Mouse (Mus musculus) ES-E14 (cell line): ENCODE measurements around the gene Pnma1. TPM values are rescaled to one million over a fixed set of nuclear protein-coding genes. Genes with fewer than 3 reads are reported as not detected.
A peak's percentile ranks its signal among the peaks of the same experiment; 100 is the strongest.

Experiments used
- DNase-seq: peaks from one replicate; pipeline ENCODE4 v3.0.0-alpha.2; 2013; ENCODE audit warnings: low read depth, low spot score
- H3K27ac ChIP-seq: 2 replicates; pipeline ENCODE4 v1.5.1; 2012; ENCODE audit warnings: low read depth, mild to moderate bottlenecking, low read length, moderate library complexity, mixed read lengths; ENCODE audit not compliant: poor library complexity, insufficient read depth, severe bottlenecking
- H3K36me3 ChIP-seq: 2 replicates; pipeline ENCODE4 v1.6.1; 2012; ENCODE audit warnings: mild to moderate bottlenecking, low read length, moderate library complexity, mixed read lengths; ENCODE audit not compliant: control insufficient read depth, poor library complexity, insufficient read depth, severe bottlenecking
- H3K4me1 ChIP-seq, 2 experiments: fragments of 150-350 bp in 1 of 2; sonication (generic) in 1 of 2; 2 replicates each; pipeline ENCODE4 v1.6.1; 2012; ENCODE audit warnings: low read length in 2 of 2, mild to moderate bottlenecking in 1 of 2, mixed read lengths in 1 of 2; ENCODE audit not compliant: control insufficient read depth in 2 of 2, insufficient read depth in 2 of 2, poor library complexity in 1 of 2
- H3K4me3 ChIP-seq, 2 experiments: fragments of 150-350 bp in 1 of 2; sonication (generic) in 1 of 2; 2 replicates each; pipeline ENCODE4 v1.5.1; 2012; ENCODE audit warnings: low read length in 2 of 2, low read depth in 1 of 2, mild to moderate bottlenecking in 1 of 2, mixed read lengths in 1 of 2; ENCODE audit not compliant: insufficient read depth in 1 of 2, poor library complexity in 1 of 2, severe bottlenecking in 1 of 2
- H3K9ac ChIP-seq: 2 replicates; pipeline ENCODE4 v1.6.1; 2012; ENCODE audit warnings: low read depth, mild to moderate bottlenecking, low read length, mixed read lengths; ENCODE audit not compliant: poor library complexity, insufficient read depth, severe bottlenecking
- H3K9me3 ChIP-seq: fragments of 150-350 bp; sonication (generic); 2 replicates; pipeline ENCODE4 v1.6.1; 2012; ENCODE audit warnings: low read depth, mild to moderate bottlenecking, low read length; ENCODE audit not compliant: control insufficient read depth, insufficient read depth
- CHD2 ChIP-seq: IDR thresholded peaks from 2 replicates; pipeline ENCODE4 v1.6.1; 2014; ENCODE audit warnings: mild to moderate bottlenecking, low read depth, low read length, inconsistent platforms
- HCFC1 ChIP-seq: IDR thresholded peaks from 2 replicates; pipeline ENCODE4 v1.6.1; 2012; ENCODE audit warnings: low read length, inconsistent platforms, borderline replicate concordance; ENCODE audit not compliant: insufficient read depth
- MAFK ChIP-seq: IDR thresholded peaks from 2 replicates; pipeline ENCODE4 v1.6.1; 2014; ENCODE audit warnings: mild to moderate bottlenecking, low read depth, low read length, inconsistent platforms; ENCODE audit not compliant: insufficient read depth
- ZC3H11A ChIP-seq: IDR thresholded peaks from 2 replicates; pipeline ENCODE4 v1.6.1; 2012; ENCODE audit warnings: low read depth, mild to moderate bottlenecking, inconsistent platforms, low read length, borderline replicate concordance
- ZNF384 ChIP-seq: IDR thresholded peaks from 2 replicates; pipeline ENCODE4 v1.6.1; 2012; ENCODE audit warnings: low read depth, low read length, inconsistent platforms
- in situ Hi-C, 2 experiments: fragments of 600-800 bp; cut with MboI; formaldehyde crosslinking; loops; one replicate each; pipeline ENCODE4 v1.15.1; 2025; ENCODE audit warnings: low sequenced_read_pairs in 2 of 2, inconsistent platforms in 1 of 2; ENCODE audit not compliant: unreplicated experiment in 2 of 2
- total RNA-seq: library from RNA; depleted of rRNA; stranded (reverse); fragments of 300-350 nt; gene quantifications from 2 replicates; pipeline ENCODE4 v1.2.3, GENCODE M21; 2012

The Pnma1 gene
- total RNA-seq, 1 experiment = 0.80 TPM

- Histone ChIP-seq H3K27ac (no peak within 1 kb of the TSS), H3K36me3 (no peaks in the 10 kb centered on the region)
- in situ Hi-C loops = no loop called here
These were observed 33.9 kb downstream of the Pnma1 start, which contains the start of gene Dnal1 for GRCm38 (mm10) chr12:84114153-84114994. Gene Dnal1, plus strand, starts transcription at chr12:84114366.

GRCm38 (mm10) chr12:84113676-84114075 is 34.6 kb downstream of the Pnma1 start:
- Histone ChIP-seq H3K36me3 (no peaks in the 10 kb centered on the region), H3K4me1 (no peaks in the 10 kb centered on the region), H3K4me3 (peak overlapping the region in 1 of 2 experiments; percentile 7; a peak in 1 of 4 replicates), H3K9me3 (no peaks in the 10 kb centered on the region), H3K9ac (no peak overlapping the region), H3K27ac (no peak overlapping the region)
- DNase-seq = no peak
- TF ChIP-seq CHD2 (no peak), HCFC1 (no peak), ZC3H11A (no peak), MAFK (no peak), ZNF384 (0 out of 2 replicates have a peak, but pooled peaks have one; percentile 6)
- in situ Hi-C loops = no loop called here

More at GRCm38 (mm10) chr12:84114153-84114994, 33.9 kb downstream of the Pnma1 start, which contains the start of gene Dnal1:
- H3K9me3 ChIP-seq = no peaks in the 10 kb centered on the region
- DNase-seq = peak; percentile 76
- peak within 1 kb of the TSS; percentile 76 to 91 for H3K4me3 ChIP-seq
- peak within 1 kb of the TSS; percentile 58; the same call in 1 of the 2 replicates for H3K9ac ChIP-seq
- TF ChIP-seq ZC3H11A (no peak), CHD2 (no peak), MAFK (no peak), HCFC1 (no peak), ZNF384 (no peak)
- H3K4me1 ChIP-seq = no peaks in the 10 kb centered on the region

- Histone ChIP-seq H3K9ac (no peak overlapping the region), H3K4me1 (no peaks in the 10 kb centered on the region), H3K27ac (no peak overlapping the region), H3K36me3 (no peaks in the 10 kb centered on the region), H3K9me3 (no peaks in the 10 kb centered on the region), H3K4me3 (no peak overlapping the region)
- no peak for TF ChIP-seq ZC3H11A
- no peak for DNase-seq
- in situ Hi-C loops = no loop called here
These were observed 37.5 kb downstream of the Pnma1 start for GRCm38 (mm10) chr12:84110814-84111213.

GRCm38 (mm10) chr12:84109924-84110323 is 38.4 kb downstream of the Pnma1 start:
- DNase-seq = no peak
- Histone ChIP-seq H3K36me3 (no peaks in the 10 kb centered on the region), H3K27ac (no peak overlapping the region), H3K9me3 (no peaks in the 10 kb centered on the region), H3K4me3 (no peak overlapping the region), H3K9ac (no peak overlapping the region), H3K4me1 (no peaks in the 10 kb centered on the region)
- no peak for TF ChIP-seq ZC3H11A
- no peak for TF ChIP-seq ZNF384
- TF ChIP-seq HCFC1 = no peak
- no peak for TF ChIP-seq CHD2
- TF ChIP-seq MAFK = no peak
- in situ Hi-C loops = no loop called here

GRCm38 (mm10) chr12:84107692-84108091 is 40.6 kb downstream of the Pnma1 start:
- H3K27ac ChIP-seq = no peak overlapping the region
- DNase-seq = no peak
- no peak overlapping the region for H3K4me3 ChIP-seq
- no peaks in the 10 kb centered on the region for H3K9me3 ChIP-seq
- no peaks in the 10 kb centered on the region for H3K4me1 ChIP-seq
- H3K9ac ChIP-seq = no peak overlapping the region
- TF ChIP-seq CHD2 (no peak), MAFK (no peak), ZNF384 (no peak), ZC3H11A (no peak), HCFC1 (no peak)
- in situ Hi-C loops = no loop called here
- H3K36me3 ChIP-seq = no peaks in the 10 kb centered on the region
